Mouse (Mus musculus): ENCODE measurements around the gene 6030468B19Rik. TPM values are rescaled to one million over a fixed set of nuclear protein-coding genes. Genes with fewer than 3 reads are reported as not detected.
A peak's percentile ranks its signal among the peaks of the same experiment; 100 is the strongest.
"Not testable (repeated sequence)": the region's sequence is repeated elsewhere in the genome, so short reads cannot be mapped to it uniquely, and the experiment has no call there.

6030468B19Rik gene
- total RNA-seq, 2 experiments from 2014 or later: not detected

- no peak for DNase-seq
- intact Hi-C loops (cut with DNase I): loop anchor here (10.0 kb wide), 3 partner anchors 121 to 751 kb away; no protein-coding TSS in a partner anchor
These were observed 28.7 kb downstream of the 6030468B19Rik start for GRCm38 (mm10) chr11:117826164-117826563.

DNA sequence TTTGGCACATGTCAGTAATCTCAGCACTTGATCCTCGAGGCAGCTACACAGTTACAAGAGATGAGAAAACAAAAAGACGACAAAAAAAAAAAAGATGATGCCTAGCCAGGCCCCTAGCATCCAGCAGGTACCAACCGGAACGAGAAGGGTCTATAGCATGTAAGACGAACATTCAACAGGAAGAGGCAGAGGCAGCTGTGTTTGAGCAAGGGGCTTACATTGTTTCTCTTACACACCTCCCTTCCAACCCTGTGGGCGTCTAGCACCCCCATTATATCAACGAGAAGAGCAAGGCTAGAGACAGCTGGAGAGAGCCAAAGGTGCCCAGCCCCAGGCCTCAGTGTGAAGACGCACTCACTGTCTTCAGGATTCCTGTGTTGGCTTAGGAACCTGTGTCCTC, 29.5 kb downstream of the 6030468B19Rik start:
- intact Hi-C loops (cut with DNase I): loop anchor here (10.0 kb wide), 3 partner anchors 122 to 752 kb away; no protein-coding TSS in a partner anchor
- DNase-seq: no peak

GRCm38 (mm10) chr11:117827386-117827785, 29.9 kb downstream of the 6030468B19Rik start:
- intact Hi-C loops (cut with DNase I): loop anchor here (10.0 kb wide), 3 partner anchors 123 to 753 kb away; no protein-coding TSS in a partner anchor
- no peak for DNase-seq

GRCm38 (mm10) chr11:117828149-117828887, 30.9 kb downstream of the 6030468B19Rik start:
- peak; percentile 60 for DNase-seq
- intact Hi-C loops (cut with DNase I): loop anchor here (10.0 kb wide), 3 partner anchors 124 to 754 kb away; no protein-coding TSS in a partner anchor

GRCm38 (mm10) chr11:117828888-117829604, 31.6 kb downstream of the 6030468B19Rik start:
- peak; percentile 72 for DNase-seq
- intact Hi-C loops (cut with DNase I): loop anchor here (10.0 kb wide), 3 partner anchors 124 to 754 kb away; no protein-coding TSS in a partner anchor

GRCm38 (mm10) chr11:117829671-117830215, 32.3 kb downstream of the 6030468B19Rik start:
- intact Hi-C loops (cut with DNase I): loop anchor here (10.0 kb wide), 3 partner anchors 125 to 755 kb away; no protein-coding TSS in a partner anchor
- DNase-seq: no peak

- intact Hi-C loops (cut with DNase I): no loop called here
- no peak for DNase-seq
These were observed 32.9 kb downstream of the 6030468B19Rik start for GRCm38 (mm10) chr11:117830401-117830800.

GRCm38 (mm10) chr11:117832086-117832969, 34.9 kb downstream of the 6030468B19Rik start:
- intact Hi-C loops (cut with DNase I): no loop called here
- DNase-seq: peak; percentile 69

DNA sequence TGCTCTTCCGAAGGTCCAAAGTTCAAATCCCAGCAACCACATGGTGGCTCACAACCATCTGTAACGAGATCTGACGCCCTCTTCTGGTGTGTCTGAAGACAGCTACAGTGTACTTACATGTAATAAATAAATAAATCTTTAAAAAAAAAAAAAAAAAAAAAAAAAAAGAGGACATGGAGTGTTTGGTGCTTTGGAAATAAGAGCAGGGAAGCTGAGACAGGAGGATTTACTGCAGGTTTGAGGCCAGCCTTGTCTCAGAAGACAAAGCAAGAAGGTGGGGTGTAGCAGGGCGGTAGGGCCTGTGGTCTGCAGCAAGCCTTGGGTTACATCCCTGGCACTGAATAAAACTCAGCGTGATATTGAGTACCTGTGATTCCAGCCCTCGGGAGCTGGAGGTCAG, 36.0 kb downstream of the 6030468B19Rik start:
- intact Hi-C loops (cut with DNase I); DNase-seq: not testable (repeated sequence)

DNA sequence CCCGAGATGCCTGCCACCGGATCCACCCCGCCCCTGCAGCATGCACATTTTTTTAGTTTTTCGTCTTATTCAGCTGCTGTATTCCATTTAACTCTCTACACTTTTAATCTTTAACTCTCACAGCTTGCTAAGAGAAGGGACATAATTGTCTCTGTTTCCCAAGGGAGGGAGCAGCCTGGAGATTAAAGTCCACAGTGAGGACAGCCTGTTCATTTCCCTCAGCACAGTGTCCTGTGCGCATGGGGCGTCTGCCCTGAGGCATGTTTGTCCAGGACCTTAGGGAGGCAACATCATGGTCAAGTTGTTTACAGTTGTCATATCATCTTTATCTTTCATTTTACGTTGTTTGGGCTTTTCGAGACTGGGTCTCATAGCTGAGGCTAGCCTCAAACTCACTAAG, 36.6 kb downstream of the 6030468B19Rik start:
- intact Hi-C loops (cut with DNase I): no loop called here
- no peak for DNase-seq

- intact Hi-C loops (cut with DNase I): no loop called here
- peak; percentile 19 for DNase-seq
These were observed 38.8 kb downstream of the 6030468B19Rik start for GRCm38 (mm10) chr11:117836306-117836705.

DNA sequence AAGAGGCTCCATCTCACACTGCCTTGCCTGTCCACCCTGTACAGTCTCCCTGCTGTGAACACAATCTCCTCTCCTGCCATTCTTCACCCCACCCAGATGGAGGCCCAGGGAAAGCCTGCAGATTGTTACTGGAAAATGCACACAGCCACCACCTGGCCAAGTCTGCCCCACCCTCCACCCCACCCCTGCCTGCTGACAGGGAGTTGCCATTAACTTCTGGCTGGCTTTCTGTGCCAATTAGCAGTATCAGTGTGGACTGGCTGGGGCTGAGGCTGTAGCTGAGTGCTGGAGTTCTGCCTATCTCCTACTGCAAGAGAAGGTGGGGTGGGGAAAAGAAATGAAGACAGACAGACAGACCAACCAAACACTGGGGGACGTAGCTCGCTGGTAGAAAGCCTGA, 41.1 kb downstream of the 6030468B19Rik start:
- intact Hi-C loops (cut with DNase I): no loop called here
- peak; percentile 27 for DNase-seq

DNA sequence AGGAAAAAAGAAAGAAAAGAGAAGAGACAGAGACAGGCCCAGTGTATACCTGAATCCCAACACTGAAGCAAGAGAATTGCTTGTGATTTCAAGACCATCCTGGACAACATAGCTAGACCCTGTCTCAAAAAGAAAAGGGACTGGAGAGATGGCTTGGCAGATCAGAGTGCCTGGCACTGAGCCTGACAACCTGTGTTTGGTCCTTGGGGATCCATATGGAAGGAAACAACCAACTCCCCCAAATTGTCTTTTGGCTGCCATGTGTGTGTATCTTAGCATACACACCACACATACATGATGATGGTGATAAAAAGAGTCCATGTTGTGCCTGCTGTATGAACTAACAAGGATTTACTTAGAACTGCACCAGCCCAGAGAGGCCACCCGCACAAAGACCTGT, 41.6 kb downstream of the 6030468B19Rik start:
- DNase-seq: peak; percentile 34
- intact Hi-C loops (cut with DNase I): no loop called here

GRCm38 (mm10) chr11:117840910-117841309, 43.5 kb downstream of the 6030468B19Rik start:
- intact Hi-C loops (cut with DNase I): no loop called here
- no peak for DNase-seq

GRCm38 (mm10) chr11:117843434-117843833, 46.0 kb downstream of the 6030468B19Rik start:
- intact Hi-C loops (cut with DNase I): no loop called here
- no peak for DNase-seq

DNA sequence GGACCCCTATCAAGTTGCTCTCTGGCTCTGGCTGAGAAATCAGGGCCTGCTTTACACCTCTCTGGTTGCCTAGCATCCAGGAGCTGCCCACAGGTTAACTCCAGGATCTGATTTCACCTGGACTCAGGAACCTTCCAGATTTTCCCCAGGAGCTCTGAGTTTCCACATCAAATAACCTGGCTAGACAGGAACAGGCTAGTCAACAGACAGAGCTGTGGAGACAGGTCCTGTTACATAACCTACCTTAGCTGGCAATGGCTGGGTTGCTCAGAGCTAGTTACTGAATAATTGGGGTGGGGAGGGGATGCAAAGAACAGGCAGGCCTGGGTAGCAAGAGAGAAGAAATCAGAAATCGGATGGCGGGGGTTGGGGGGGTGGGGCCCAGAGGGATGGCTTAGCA, 47.5 kb downstream of the 6030468B19Rik start:
- intact Hi-C loops (cut with DNase I): no loop called here
- DNase-seq: no peak

- DNase-seq: no peak
- intact Hi-C loops (cut with DNase I): no loop called here
These were observed 48.2 kb downstream of the 6030468B19Rik start for GRCm38 (mm10) chr11:117845651-117846050.

GRCm38 (mm10) chr11:117846640-117847039, 49.2 kb downstream of the 6030468B19Rik start:
- intact Hi-C loops (cut with DNase I): no loop called here

GRCm38 (mm10) chr11:117847593-117848215, 50.2 kb downstream of the 6030468B19Rik start:
- intact Hi-C loops (cut with DNase I): no loop called here
- no peak for DNase-seq

More at GRCm38 (mm10) chr11:117846640-117847039, 49.2 kb downstream of the 6030468B19Rik start:
- DNase-seq: no peak

Data from left cerebral cortex, postnatal 4 days (tissue).